Mouse (Mus musculus) forebrain, embryonic 12.5 days (tissue): ENCODE data around the gene Ctsw. TPM values are rescaled to one million over a fixed set of nuclear protein-coding genes. Genes with fewer than 3 reads are reported as not detected.

Experiments used
- ATAC-seq: fragments of 200-750 bp; cut with Nextera tagmentation; 2 replicates; pipeline ENCODE4 v1.8.0; 2017; ENCODE audit warnings: moderate TSS enrichment; ENCODE audit not compliant: low FRiP score
- H3K27ac ChIP-seq: fragments of 300-500 bp; sonication (generic); 2 replicates; pipeline ENCODE4 v1.5.1; 2016; ENCODE audit warnings: mild to moderate bottlenecking
- H3K27me3 ChIP-seq: fragments of 300-500 bp; sonication (generic); 2 replicates; pipeline ENCODE4 v1.6.1; 2016; ENCODE audit warnings: mild to moderate bottlenecking
- H3K36me3 ChIP-seq: fragments of 300-500 bp; sonication (generic); replicated peaks from 2 replicates; pipeline ENCODE4 v1.6.1; 2016; ENCODE audit warnings: mild to moderate bottlenecking
- H3K4me1 ChIP-seq: fragments of 300-500 bp; sonication (generic); 2 replicates; pipeline ENCODE4 v1.6.1; 2016
- H3K4me2 ChIP-seq: fragments of 300-500 bp; sonication (generic); 2 replicates; pipeline ENCODE4 v1.6.1; 2016; ENCODE audit warnings: mild to moderate bottlenecking, moderate library complexity
- H3K4me3 ChIP-seq: fragments of 300-500 bp; sonication (generic); replicated peaks from 2 replicates; pipeline ENCODE4 v1.5.1; 2016; ENCODE audit warnings: mild to moderate bottlenecking
- H3K9ac ChIP-seq: fragments of 300-500 bp; sonication (generic); 2 replicates; pipeline ENCODE4 v1.6.1; 2016; ENCODE audit warnings: mild to moderate bottlenecking
- H3K9me3 ChIP-seq: fragments of 300-500 bp; sonication (generic); 2 replicates; pipeline ENCODE4 v1.6.1; 2016
- WGBS: fragments of 180-500 bp; shearing (Covaris S2); methylation state at CpG from one replicate; pipeline ENCODE4 v1.1.7; 2016; 5-methylcytosine and 5-hydroxymethylcytosine counted together
- polyA plus RNA-seq: library from polyadenylated mRNA; unstranded; fragments of >200 nt; fragmentation: Nextera tagmentation; extraction: Ambion mirVana; gene quantifications from 2 replicates; pipeline ENCODE4 v1.2.1, GENCODE M21; 2016

Gene Ctsw
- polyA plus RNA-seq, 1 experiment from 2014 or later: 3.1 TPM

- peak overlapping the region; percentile 91 for H3K27ac ChIP-seq
- H3K4me1 ChIP-seq: peaks cover 36% of the 10 kb centered on the region
- H3K4me3 ChIP-seq: peak overlapping the region; percentile 69
- ATAC-seq: peak; percentile 67
- no peaks in the 10 kb centered on the region for H3K27me3 ChIP-seq
- peak overlapping the region; percentile 94 for H3K4me2 ChIP-seq
- H3K36me3 ChIP-seq: peaks cover 34% of the 10 kb centered on the region
- H3K9me3 ChIP-seq: no peaks in the 10 kb centered on the region
- WGBS: under 1% methylated on average over 39 of the region's 48 CpGs
- peak overlapping the region; percentile 82 for H3K9ac ChIP-seq
Observed at GRCm38 (mm10) chr19:5424092-5424781, 44.1 kb downstream of the Ctsw start.

- Histone ChIP-seq H3K27me3 (no peaks in the 10 kb centered on the region), H3K27ac (peak overlapping the region; percentile 91; the same call in 1 of the 2 replicates), H3K9ac (peak overlapping the region; percentile 82), H3K4me3 (peak overlapping the region; percentile 69), H3K36me3 (peaks cover 34% of the 10 kb centered on the region), H3K4me2 (peak overlapping the region; percentile 94), H3K4me1 (peaks cover 36% of the 10 kb centered on the region), H3K9me3 (no peaks in the 10 kb centered on the region)
- 74% methylated on average over 12 of the region's 12 CpGs for WGBS
- ATAC-seq: no peak
Observed at GRCm38 (mm10) chr19:5423561-5423960, 44.7 kb downstream of the Ctsw start.

GRCm38 (mm10) chr19:5422895-5423443 lies 45.3 kb downstream of the Ctsw start:
- H3K27me3 ChIP-seq: no peaks in the 10 kb centered on the region
- peak overlapping the region; percentile 94 for H3K4me2 ChIP-seq
- no peaks in the 10 kb centered on the region for H3K9me3 ChIP-seq
- peaks cover 36% of the 10 kb centered on the region for H3K4me1 ChIP-seq
- peak overlapping the region; percentile 69 for H3K4me3 ChIP-seq
- H3K27ac ChIP-seq: 0 out of 2 replicates have a peak overlapping the region, but pooled peaks have one; percentile 8
- ATAC-seq: no peak
- H3K9ac ChIP-seq: peak overlapping the region; percentile 82; the same call in 1 of the 2 replicates
- WGBS: 79% methylated on average over 9 of the region's 9 CpGs
- H3K36me3 ChIP-seq: peaks cover 36% of the 10 kb centered on the region

- WGBS: 88% methylated on average over 10 of the region's 10 CpGs
- no peak for ATAC-seq
- no peak overlapping the region for H3K4me3 ChIP-seq
Observed at GRCm38 (mm10) chr19:5422267-5422666, 46.0 kb downstream of the Ctsw start.

GRCm38 (mm10) chr19:5421784-5422183 lies 46.5 kb downstream of the Ctsw start:
- 0 out of 2 replicates have a peak overlapping the region, but pooled peaks have one; percentile 4 for H3K9ac ChIP-seq
- H3K27ac ChIP-seq: no peak overlapping the region
- H3K36me3 ChIP-seq: peaks cover 33% of the 10 kb centered on the region
- 87% methylated on average over 5 of the region's 5 CpGs for WGBS
- H3K27me3 ChIP-seq: no peaks in the 10 kb centered on the region
- no peak overlapping the region for H3K4me2 ChIP-seq
- H3K9me3 ChIP-seq: no peaks in the 10 kb centered on the region
- ATAC-seq: no peak
- peaks cover 27% of the 10 kb centered on the region for H3K4me1 ChIP-seq
- no peak overlapping the region for H3K4me3 ChIP-seq

More at GRCm38 (mm10) chr19:5422267-5422666, 46.0 kb downstream of the Ctsw start:
- Histone ChIP-seq H3K36me3 (peaks cover 38% of the 10 kb centered on the region), H3K27ac (no peak overlapping the region), H3K4me2 (no peak overlapping the region), H3K9ac (0 out of 2 replicates have a peak overlapping the region, but pooled peaks have one; percentile 4), H3K9me3 (no peaks in the 10 kb centered on the region), H3K27me3 (no peaks in the 10 kb centered on the region), H3K4me1 (peaks cover 32% of the 10 kb centered on the region)

GRCm38 (mm10) chr19:5420579-5420978 lies 47.7 kb downstream of the Ctsw start:
- no peak for ATAC-seq

GRCm38 (mm10) chr19:5419630-5420029 lies 48.7 kb downstream of the Ctsw start:
- Histone ChIP-seq H3K27ac (no peak overlapping the region), H3K9ac (no peak overlapping the region), H3K27me3 (no peaks in the 10 kb centered on the region), H3K4me2 (no peak overlapping the region), H3K4me3 (no peak overlapping the region), H3K36me3 (peaks cover 25% of the 10 kb centered on the region), H3K4me1 (peaks cover 14% of the 10 kb centered on the region), H3K9me3 (no peaks in the 10 kb centered on the region)
- ATAC-seq: no peak
- 90% methylated on average over 9 of the region's 9 CpGs for whole genome bisulfite sequencing

More at GRCm38 (mm10) chr19:5420579-5420978, 47.7 kb downstream of the Ctsw start:
- Histone ChIP-seq H3K4me1 (peaks cover 15% of the 10 kb centered on the region), H3K4me3 (no peak overlapping the region), H3K9ac (no peak overlapping the region; the same call in 1 of the 2 replicates), H3K27ac (no peak overlapping the region), H3K36me3 (peaks cover 25% of the 10 kb centered on the region), H3K4me2 (no peak overlapping the region), H3K27me3 (no peaks in the 10 kb centered on the region), H3K9me3 (no peaks in the 10 kb centered on the region)
- 93% methylated on average over 6 of the region's 6 CpGs for WGBS

- H3K27ac ChIP-seq: no peak overlapping the region
- 92% methylated on average over 8 of the region's 8 CpGs for whole genome bisulfite sequencing
- H3K4me1 ChIP-seq: peaks cover 12% of the 10 kb centered on the region
- H3K9me3 ChIP-seq: no peaks in the 10 kb centered on the region
- H3K4me2 ChIP-seq: no peak overlapping the region
- no peak overlapping the region for H3K9ac ChIP-seq
- no peak for ATAC-seq
- no peak overlapping the region for H3K4me3 ChIP-seq
- H3K27me3 ChIP-seq: no peaks in the 10 kb centered on the region
- H3K36me3 ChIP-seq: peaks cover 25% of the 10 kb centered on the region
Observed at GRCm38 (mm10) chr19:5418750-5419466, 49.4 kb downstream of the Ctsw start.

Other genes starting within 250 kb of the Ctsw start
- 29.4 and 30.9 TPM in 2 replicates for gene Pacs1, start 195.4 kb downstream of the Ctsw start, polyA plus RNA-seq
- gene Sf3b2, start 173.1 kb downstream of the Ctsw start, polyA plus RNA-seq: 415 and 417 TPM in 2 replicates
- gene Gal3st3, start 170.2 kb downstream of the Ctsw start, polyA plus RNA-seq: 17.5 and 21.8 TPM in 2 replicates
- gene Catsper1, start 132.8 kb downstream of the Ctsw start, polyA plus RNA-seq: not detected in 2 replicates
- gene Cst6, start 118.9 kb downstream of the Ctsw start, polyA plus RNA-seq: 0.66 and 0.67 TPM in 2 replicates
- 75.7 and 78.3 TPM in 2 replicates for gene Eif1ad, start 101.8 kb downstream of the Ctsw start, polyA plus RNA-seq
- gene Banf1, start 101.3 kb downstream of the Ctsw start, polyA plus RNA-seq: 416 and 423 TPM in 2 replicates
- gene Sart1, start 79.8 kb downstream of the Ctsw start, polyA plus RNA-seq: 113 and 125 TPM in 2 replicates
- gene Tsga10ip, start 66.0 kb downstream of the Ctsw start, polyA plus RNA-seq: not detected in 2 replicates
- gene Drap1, start 43.5 kb downstream of the Ctsw start, polyA plus RNA-seq: 257 and 260 TPM in 2 replicates
- 48.3 and 50.8 TPM in 2 replicates for gene AI837181, start 43.4 kb downstream of the Ctsw start, polyA plus RNA-seq
- not detected in 2 replicates for gene Fosl1, start 21.0 kb downstream of the Ctsw start, polyA plus RNA-seq
- gene Ccdc85b, start 10.6 kb downstream of the Ctsw start, polyA plus RNA-seq: 8.0 and 9.0 TPM in 2 replicates
- gene Fibp, start 7.9 kb downstream of the Ctsw start, polyA plus RNA-seq: 122 and 128 TPM in 2 replicates
- 40.2 and 41.9 TPM in 2 replicates for gene Efemp2, start 5.4 kb upstream of the Ctsw start, polyA plus RNA-seq
- gene Mus81, start 19.9 kb upstream of the Ctsw start, polyA plus RNA-seq: 40.6 and 42.7 TPM in 2 replicates
- 3,168 and 3,195 TPM in 2 replicates for gene Cfl1, start 21.9 kb upstream of the Ctsw start, polyA plus RNA-seq
- 0.26 TPM in 1 of 2 replicates, not detected in the other for gene 1700020D05Rik, start 35.3 kb upstream of the Ctsw start, polyA plus RNA-seq
- gene Snx32, start 42.0 kb upstream of the Ctsw start, polyA plus RNA-seq: 29.3 and 29.5 TPM in 2 replicates
- gene Ovol1, start 92.1 kb upstream of the Ctsw start, polyA plus RNA-seq: 0.22 and 0.27 TPM in 2 replicates
- gene Ap5b1, start 99.5 kb upstream of the Ctsw start, polyA plus RNA-seq: 1.6 TPM in 2 replicates
- 162 and 191 TPM in 2 replicates for gene Rnaseh2c, start 133.4 kb upstream of the Ctsw start, polyA plus RNA-seq
- gene Kat5, start 141.7 kb upstream of the Ctsw start, polyA plus RNA-seq: 65.7 and 77.2 TPM in 2 replicates
- 34.1 and 36.9 TPM in 2 replicates for gene Rela, start 169.0 kb upstream of the Ctsw start, polyA plus RNA-seq
- gene Sipa1, start 195.2 kb upstream of the Ctsw start, polyA plus RNA-seq: 16.3 and 16.8 TPM in 2 replicates
- gene Map3k11, start 220.2 kb upstream of the Ctsw start, polyA plus RNA-seq: 19.2 and 22.2 TPM in 2 replicates
- 32.4 and 35.1 TPM in 2 replicates for gene Pcnx3, start 220.4 kb upstream of the Ctsw start, polyA plus RNA-seq
- 0.29 TPM in 1 of 2 replicates, not detected in the other for gene Kcnk7, start 235.9 kb upstream of the Ctsw start, polyA plus RNA-seq